Mouse (Mus musculus): ENCODE results near the gene Nrip2. TPM values are rescaled to one million over a fixed set of nuclear protein-coding genes. Genes with fewer than 3 reads are reported as not detected.

Gene Nrip2
- total and polyA plus RNA-seq, 3 experiments, result 1.6 to 2.6 (median 2.4) TPM

DNA sequence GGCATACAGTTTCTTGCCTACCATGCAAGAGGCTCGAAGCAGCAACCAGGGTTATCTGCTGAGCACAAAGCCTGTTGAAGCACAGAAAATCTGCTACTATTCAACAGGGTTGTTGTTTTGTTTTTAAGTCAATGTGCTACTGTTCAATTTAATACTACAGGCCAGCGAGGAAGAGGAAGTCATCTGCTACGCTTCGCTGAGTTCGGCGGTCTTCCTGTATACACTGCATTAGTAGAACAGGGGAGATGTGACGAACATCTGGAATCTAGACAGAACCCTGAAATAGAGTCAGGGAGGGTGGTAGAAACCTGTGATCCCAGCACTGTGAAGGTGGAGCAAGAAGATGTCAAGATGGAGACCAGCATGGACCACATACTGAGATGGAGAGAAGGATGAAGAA is 15.3 kb upstream of the Nrip2 start:
- intact Hi-C loops (cut with DNase I), result no loop called here

GRCm38 (mm10) chr6:128385026-128385425 is 14.1 kb upstream of the Nrip2 start:
- Histone ChIP-seq H3K27me3 (ENCODE audit: control insufficient read depth, insufficient read depth, low read length) (no peaks in the 10 kb centered on the region), H3K4me1 (ENCODE audit: control insufficient read depth, insufficient read depth, low read length) (no peaks in the 10 kb centered on the region), H3K79me2 (replicated peaks; ENCODE audit: control insufficient read depth, insufficient read depth, low read length) (no peaks in the 10 kb centered on the region), H3K9ac (ENCODE audit: low read depth, low read length) (no peak overlapping the region), H3K4me3 (no peak overlapping the region), H3K27ac (no peak overlapping the region), H3K36me3 (ENCODE audit: control insufficient read depth, insufficient read depth, low read length) (no peaks in the 10 kb centered on the region)
- WGBS, result 66% methylated on average over 1 of the region's 1 CpGs
- DNase-seq, result no peak
- TF ChIP-seq EP300 (IDR thresholded peaks at IDR 0.05; ENCODE audit: insufficient read depth, low read depth, low read length) (no peak), CTCF (IDR thresholded peaks at IDR 0.05) (no peak), POLR2A (IDR thresholded peaks at IDR 0.05; ENCODE audit: insufficient read depth, low read depth, low read length) (no peak)
- intact Hi-C loops (cut with DNase I), result no loop called here

More for the DNA sequence above, 15.3 kb upstream of the Nrip2 start:
- no peaks in the 10 kb centered on the region for H3K27me3 ChIP-seq (ENCODE audit: control insufficient read depth, insufficient read depth, low read length)
- no peak for DNase-seq
- H3K4me3 ChIP-seq, result no peak overlapping the region
- H3K79me2 ChIP-seq (replicated peaks; ENCODE audit: control insufficient read depth, insufficient read depth, low read length), result no peaks in the 10 kb centered on the region
- no peaks in the 10 kb centered on the region for H3K36me3 ChIP-seq (ENCODE audit: control insufficient read depth, insufficient read depth, low read length)
- no peaks in the 10 kb centered on the region for H3K4me1 ChIP-seq (ENCODE audit: control insufficient read depth, insufficient read depth, low read length)
- no peak overlapping the region for H3K27ac ChIP-seq
- no peak overlapping the region for H3K9ac ChIP-seq (ENCODE audit: low read depth, low read length)
- WGBS, result 55% methylated on average over 7 of the region's 7 CpGs
- TF ChIP-seq CTCF (IDR thresholded peaks at IDR 0.05), result no peak
- TF ChIP-seq POLR2A (IDR thresholded peaks at IDR 0.05; ENCODE audit: insufficient read depth, low read depth, low read length), result no peak
- no peak for TF ChIP-seq EP300 (IDR thresholded peaks at IDR 0.05; ENCODE audit: insufficient read depth, low read depth, low read length)

GRCm38 (mm10) chr6:128389185-128389584 is 9.9 kb upstream of the Nrip2 start:
- Histone ChIP-seq H3K79me2 (replicated peaks; ENCODE audit: control insufficient read depth, insufficient read depth, low read length) (no peaks in the 10 kb centered on the region), H3K36me3 (ENCODE audit: control insufficient read depth, insufficient read depth, low read length) (no peaks in the 10 kb centered on the region), H3K27me3 (ENCODE audit: control insufficient read depth, insufficient read depth, low read length) (no peaks in the 10 kb centered on the region), H3K27ac (no peak overlapping the region), H3K9ac (ENCODE audit: low read depth, low read length) (no peak overlapping the region), H3K4me1 (ENCODE audit: control insufficient read depth, insufficient read depth, low read length) (peaks cover 2% of the 10 kb centered on the region; the same call in 1 of the 2 replicates), H3K4me3 (no peak overlapping the region)
- 89% methylated on average over 1 of the region's 1 CpGs for WGBS
- DNase-seq, result no peak
- no peak for TF ChIP-seq EP300 (IDR thresholded peaks at IDR 0.05; ENCODE audit: insufficient read depth, low read depth, low read length)
- no peak for TF ChIP-seq CTCF (IDR thresholded peaks at IDR 0.05)
- TF ChIP-seq POLR2A (IDR thresholded peaks at IDR 0.05; ENCODE audit: insufficient read depth, low read depth, low read length), result no peak
- intact Hi-C loops (cut with DNase I), result no loop called here

DNA sequence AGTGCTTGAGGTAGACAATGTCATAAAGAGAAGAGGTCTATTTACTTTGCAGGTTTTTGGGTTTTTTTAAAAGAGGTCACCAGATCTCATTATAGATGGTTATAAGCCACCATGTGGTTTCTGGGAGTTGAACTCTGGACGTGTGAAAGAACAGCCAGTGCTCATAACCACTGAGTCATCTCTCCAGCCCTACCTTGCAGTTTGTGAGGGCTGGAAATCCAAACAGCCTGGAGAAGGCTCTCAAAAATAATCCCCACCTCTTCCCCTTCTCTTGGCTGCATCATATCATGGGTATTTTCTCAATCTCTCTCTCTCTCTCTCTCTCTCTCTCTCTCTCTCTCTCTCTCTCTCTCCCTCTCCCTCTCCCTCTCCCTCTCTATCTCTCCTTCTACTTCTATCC is 8.4 kb upstream of the Nrip2 start:
- H3K9ac ChIP-seq (ENCODE audit: low read depth, low read length), result no peak overlapping the region
- no peak for TF ChIP-seq POLR2A (IDR thresholded peaks at IDR 0.05; ENCODE audit: insufficient read depth, low read depth, low read length)
- no peaks in the 10 kb centered on the region for H3K27me3 ChIP-seq (ENCODE audit: control insufficient read depth, insufficient read depth, low read length)
- 50% methylated on average over 1 of the region's 1 CpGs for WGBS
- peaks cover 2% of the 10 kb centered on the region; the same call in 1 of the 2 replicates for H3K4me1 ChIP-seq (ENCODE audit: control insufficient read depth, insufficient read depth, low read length)
- no peak overlapping the region for H3K4me3 ChIP-seq
- H3K27ac ChIP-seq, result no peak overlapping the region
- no peak for DNase-seq
- H3K79me2 ChIP-seq (replicated peaks; ENCODE audit: control insufficient read depth, insufficient read depth, low read length), result no peaks in the 10 kb centered on the region
- no peaks in the 10 kb centered on the region for H3K36me3 ChIP-seq (ENCODE audit: control insufficient read depth, insufficient read depth, low read length)
- intact Hi-C loops (cut with DNase I), result no loop called here

GRCm38 (mm10) chr6:128397574-128398261 is 1.4 kb upstream of the Nrip2 start:
- H3K27ac ChIP-seq, result no peak overlapping the region
- no peaks in the 10 kb centered on the region for H3K36me3 ChIP-seq (ENCODE audit: control insufficient read depth, insufficient read depth, low read length)
- DNase-seq, result no peak
- no peak overlapping the region for H3K4me3 ChIP-seq
- intact Hi-C loops (cut with DNase I), result no loop called here
- H3K9ac ChIP-seq (ENCODE audit: low read depth, low read length), result no peak overlapping the region
- no peaks in the 10 kb centered on the region for H3K27me3 ChIP-seq (ENCODE audit: control insufficient read depth, insufficient read depth, low read length)
- no peaks in the 10 kb centered on the region for H3K79me2 ChIP-seq (replicated peaks; ENCODE audit: control insufficient read depth, insufficient read depth, low read length)
- TF ChIP-seq POLR2A (IDR thresholded peaks at IDR 0.05; ENCODE audit: insufficient read depth, low read depth, low read length) (no peak), EP300 (IDR thresholded peaks at IDR 0.05; ENCODE audit: insufficient read depth, low read depth, low read length) (no peak), CTCF (IDR thresholded peaks at IDR 0.05) (no peak)
- 77% methylated on average over 7 of the region's 7 CpGs for WGBS
- peaks cover 2% of the 10 kb centered on the region; the same call in 1 of the 2 replicates for H3K4me1 ChIP-seq (ENCODE audit: control insufficient read depth, insufficient read depth, low read length)

GRCm38 (mm10) chr6:128399421-128400185 is 507 bp downstream of the Nrip2 start:
- H3K27me3 ChIP-seq (ENCODE audit: control insufficient read depth, insufficient read depth, low read length), result no peaks in the 10 kb centered on the region
- no peak for TF ChIP-seq EP300 (IDR thresholded peaks at IDR 0.05; ENCODE audit: insufficient read depth, low read depth, low read length)
- no peak for TF ChIP-seq CTCF (IDR thresholded peaks at IDR 0.05)
- TF ChIP-seq POLR2A (IDR thresholded peaks at IDR 0.05; ENCODE audit: insufficient read depth, low read depth, low read length), result no peak
- no peak overlapping the region for H3K4me3 ChIP-seq
- intact Hi-C loops (cut with DNase I), result no loop called here
- 33% methylated on average over 21 of the region's 21 CpGs for WGBS
- H3K79me2 ChIP-seq (replicated peaks; ENCODE audit: control insufficient read depth, insufficient read depth, low read length), result no peaks in the 10 kb centered on the region
- H3K27ac ChIP-seq, result no peak overlapping the region
- peak; percentile 15 to 34 for DNase-seq
- H3K9ac ChIP-seq (ENCODE audit: low read depth, low read length), result peak overlapping the region; percentile 6; the same call in 1 of the 2 replicates
- H3K4me1 ChIP-seq (ENCODE audit: control insufficient read depth, insufficient read depth, low read length), result no peaks in the 10 kb centered on the region
- no peaks in the 10 kb centered on the region for H3K36me3 ChIP-seq (ENCODE audit: control insufficient read depth, insufficient read depth, low read length)
